ENCODE assay signal across 9 mouse cellular contexts in genomic region chr17:46725273-46725672, GRCm38 (mm10). TPM values are rescaled to one million over a fixed set of nuclear protein-coding genes. Genes with fewer than 3 reads are reported as not detected.
DNase-seq lines count a peak whose midpoint lies in the region; ATAC-seq and TF ChIP-seq lines count a peak whose summit lies in the region.
"Had no signal": no experiment of that assay in that cellular context is flagged by ENCODE, and none has a peak within 500 bp of the region (broad histone marks: within the 10 kb centered on the region; RNA-seq: fewer than 3 reads in every experiment).

No protein-coding gene starts in this region.

- H3K27ac ChIP-seq in kidney, adult 2 months (ENCODE audit: insufficient read depth, low read depth, low read length) = no peak overlapping the region
- H3K27ac ChIP-seq: embryonic facial prominence, embryonic 13.5 days had no signal

- whole genome bisulfite sequencing in kidney, adult 2 months = 71% methylated on average over 9 of the region's 9 CpGs

- peaks cover 7% of the 10 kb centered on the region; the same call in 1 of the 2 replicates for H3K4me1 ChIP-seq in kidney, adult 2 months (ENCODE audit: control insufficient read depth, insufficient read depth, low read length)
- peaks cover 49% of the 10 kb centered on the region for H3K4me1 ChIP-seq in E14TG2a.4 (replicated peaks; ENCODE audit: low read depth, low read length)

- no peak for DNase-seq in kidney, adult 2 months
- DNase-seq in kidney, postnatal 14 days = no peak
- peak; percentile 75 for DNase-seq in induced T-regulatory cell, adult 2 months (ENCODE audit: low read depth)
- DNase-seq in thymus, postnatal 0 days (ENCODE audit: low spot score) = peak; percentile 80
- DNase-seq in urinary bladder, postnatal 10 days (ENCODE audit: low spot score) = no peak

- H3K36me3 ChIP-seq in kidney, adult 2 months (ENCODE audit: control insufficient read depth, insufficient read depth, low read length) = peaks cover 2% of the 10 kb centered on the region; the same call in 1 of the 2 replicates
- H3K36me3 ChIP-seq in E14TG2a.4 (ENCODE audit: insufficient read depth, low read length) = peaks cover 32% of the 10 kb centered on the region

- peak; percentile 73 for ATAC-seq in common myeloid progenitor, adult 5-6 weeks (replicated peaks; ENCODE audit: low read depth, poor library complexity, severe bottlenecking)
- ATAC-seq in inflammation-experienced regulatory T-cells, adult 6 months = no peak

- TF ChIP-seq POLR2A in kidney, adult 2 months (IDR thresholded peaks at IDR 0.05; ENCODE audit: low read depth, low read length) = no peak

- H3K9me3 ChIP-seq in E14TG2a.4 (ENCODE audit: low read length) = no peaks in the 10 kb centered on the region
- H3K9me3 ChIP-seq: embryonic facial prominence, embryonic 13.5 days had no signal

- H3K27me3 ChIP-seq in kidney, adult 2 months (replicated peaks; ENCODE audit: control insufficient read depth, insufficient read depth, low read length) = no peaks in the 10 kb centered on the region
- H3K27me3 ChIP-seq in E14TG2a.4 (ENCODE audit: insufficient read depth, low read length) = peaks cover 18% of the 10 kb centered on the region

- peak; percentile 55 for TF ChIP-seq CTCF in kidney, adult 2 months (conservative IDR thresholded peaks at IDR 0.05; ENCODE audit: insufficient read depth, insufficient read length, low read depth, low read length)
- peak; percentile 62 for TF ChIP-seq CTCF in E14TG2a.4 (conservative IDR thresholded peaks at IDR 0.05; ENCODE audit: low read length)

- H3K4me3 ChIP-seq in kidney, adult 2 months (ENCODE audit: insufficient read depth, low read depth, low read length) = no peak overlapping the region
- peak overlapping the region; percentile 46 for H3K4me3 ChIP-seq in E14TG2a.4 (replicated peaks; ENCODE audit: low read length)
- H3K4me3 ChIP-seq: embryonic facial prominence, embryonic 13.5 days had no signal

RNA-seq across cellular contexts. Expression of gene Gnmt, which starts 3.7 kb away (rescaled TPM):
- 54.3 and 59.7 TPM in 2 replicates for polyA plus RNA-seq in kidney, adult 2 months (2012; rRNA removed)
- not detected in 2 replicates for total RNA-seq in common myeloid progenitor, adult 5-6 weeks (2017)
- polyA plus RNA-seq in thymus, postnatal 0 days (2015; fragmentation: Nextera tagmentation; extraction: Ambion mirVana) = 2.9 and 3.0 TPM in 2 replicates
- polyA plus RNA-seq in inflammation-experienced regulatory T-cells, adult 6 months (2017; shearing (Covaris generic)) = 1 to 10 TPM in 1 of 3 experiments, under 1 TPM in 2; 0.40 to 2.3 (median 0.72) TPM

RNA-seq across cellular contexts. Expression of gene Pex6, which starts 14.0 kb away (rescaled TPM):
- polyA plus RNA-seq in kidney, adult 2 months (2012; rRNA removed) = 68.2 and 84.1 TPM in 2 replicates
- total RNA-seq in common myeloid progenitor, adult 5-6 weeks (2017) = 10.3 and 17.7 TPM in 2 replicates
- 22.8 and 23.3 TPM in 2 replicates for polyA plus RNA-seq in thymus, postnatal 0 days (2015; fragmentation: Nextera tagmentation; extraction: Ambion mirVana)
- 1 to 10 TPM; 3.1 to 4.8 (median 4.6) TPM for polyA plus RNA-seq in inflammation-experienced regulatory T-cells, adult 6 months (2017; shearing (Covaris generic))

RNA-seq across cellular contexts. Expression of gene Ppp2r5d, which starts 20.4 kb away (rescaled TPM):
- polyA plus RNA-seq in kidney, adult 2 months (2012; rRNA removed) = 37.2 and 38.9 TPM in 2 replicates
- total RNA-seq in common myeloid progenitor, adult 5-6 weeks (2017) = 41.7 and 45.4 TPM in 2 replicates
- 54.0 and 56.6 TPM in 2 replicates for polyA plus RNA-seq in thymus, postnatal 0 days (2015; fragmentation: Nextera tagmentation; extraction: Ambion mirVana)
- polyA plus RNA-seq in inflammation-experienced regulatory T-cells, adult 6 months (2017; shearing (Covaris generic)) = 10 to 100 TPM; 23.2 to 25.5 (median 23.5) TPM

RNA-seq across cellular contexts. Expression of gene Cnpy3, which starts 26.7 kb away (rescaled TPM):
- 48.3 and 51.4 TPM in 2 replicates for polyA plus RNA-seq in kidney, adult 2 months (2012; rRNA removed)
- 76.0 and 76.7 TPM in 2 replicates for total RNA-seq in common myeloid progenitor, adult 5-6 weeks (2017)
- 55.1 and 58.0 TPM in 2 replicates for polyA plus RNA-seq in thymus, postnatal 0 days (2015; fragmentation: Nextera tagmentation; extraction: Ambion mirVana)
- polyA plus RNA-seq in inflammation-experienced regulatory T-cells, adult 6 months (2017; shearing (Covaris generic)) = 10 to 100 TPM; 19.1 to 36.3 (median 27.8) TPM

RNA-seq across cellular contexts. Expression of gene Ptcra, which starts 38.2 kb away (rescaled TPM):
- 0.06 TPM in 1 of 2 replicates, not detected in the other for polyA plus RNA-seq in kidney, adult 2 months (2012; rRNA removed)
- total RNA-seq in common myeloid progenitor, adult 5-6 weeks (2017) = not detected in 2 replicates
- 118 and 120 TPM in 2 replicates for polyA plus RNA-seq in thymus, postnatal 0 days (2015; fragmentation: Nextera tagmentation; extraction: Ambion mirVana)
- polyA plus RNA-seq in inflammation-experienced regulatory T-cells, adult 6 months (2017; shearing (Covaris generic)) = under 1 TPM in 2 of 3 experiments, not detected in 1; 0.44 to 0.47 TPM

Comparison
In these comparisons a context has a peak if more than half of its experiments do, and no peak if none do; other contexts are left out.
1. DNase-seq: peak in induced T-regulatory cell, adult 2 months (single experiment) and thymus, postnatal 0 days (single experiment); none in kidney, adult 2 months (single experiment), kidney, postnatal 14 days (single experiment) and urinary bladder, postnatal 10 days (single experiment).
2. RNA of gene Gnmt, which starts 3.7 kb away (polyA plus RNA-seq): 54.3 to 59.7 TPM in kidney, adult 2 months; 2.9 to 3.0 TPM in thymus, postnatal 0 days and 0.40 to 2.3 TPM in inflammation-experienced regulatory T-cells, adult 6 months; every median in the first group is over 10 times any median in the second.